Mouse (Mus musculus): ENCODE data around the gene Rbfox1. TPM values are rescaled to one million over a fixed set of nuclear protein-coding genes. Genes with fewer than 3 reads are reported as not detected.

The Rbfox1 gene
- polyA plus RNA-seq, 1 experiment from 2014 or later: 148 TPM

DNA sequence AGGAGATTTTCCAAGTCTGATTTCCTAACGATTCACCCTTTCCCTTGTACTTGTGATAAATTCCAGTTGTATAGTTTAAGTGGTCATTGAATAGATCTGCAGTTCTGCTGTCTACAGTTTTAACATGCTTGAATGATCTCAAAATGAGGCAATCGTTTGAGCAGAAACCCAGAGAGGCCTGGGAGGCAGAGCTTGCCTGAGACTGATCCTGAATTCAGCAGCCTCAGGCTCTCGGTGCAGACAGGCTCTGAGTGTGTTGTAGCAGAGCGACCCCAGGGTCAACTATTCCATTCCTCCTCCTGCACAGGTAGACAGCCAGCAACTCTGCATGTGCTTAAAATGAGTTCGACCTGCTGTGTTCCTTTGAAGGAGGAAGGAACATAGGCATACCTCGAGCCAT lies 1012.6 kb downstream of the Rbfox1 start:
- peaks cover 13% of the 10 kb centered on the region for H3K4me1 ChIP-seq (replicated peaks)
- H3K4me3 ChIP-seq: no peak overlapping the region
- no peak overlapping the region for H3K4me2 ChIP-seq
- peak overlapping the region; percentile 58; the same call in 1 of the 2 replicates for H3K27ac ChIP-seq
- no peaks in the 10 kb centered on the region for H3K36me3 ChIP-seq
- WGBS: 43% methylated on average over 6 of the region's 6 CpGs
- H3K9me3 ChIP-seq: no peaks in the 10 kb centered on the region
- ATAC-seq (ENCODE audit: low FRiP score): 0 out of 2 replicates have a peak, but pooled peaks have one; percentile 28
- no peak overlapping the region for H3K9ac ChIP-seq
- no peaks in the 10 kb centered on the region for H3K27me3 ChIP-seq

GRCm38 (mm10) chr16:6900006-6900405 lies 1014.9 kb downstream of the Rbfox1 start:
- WGBS: 75% methylated on average over 2 of the region's 2 CpGs
- H3K27ac ChIP-seq: no peak overlapping the region

DNA sequence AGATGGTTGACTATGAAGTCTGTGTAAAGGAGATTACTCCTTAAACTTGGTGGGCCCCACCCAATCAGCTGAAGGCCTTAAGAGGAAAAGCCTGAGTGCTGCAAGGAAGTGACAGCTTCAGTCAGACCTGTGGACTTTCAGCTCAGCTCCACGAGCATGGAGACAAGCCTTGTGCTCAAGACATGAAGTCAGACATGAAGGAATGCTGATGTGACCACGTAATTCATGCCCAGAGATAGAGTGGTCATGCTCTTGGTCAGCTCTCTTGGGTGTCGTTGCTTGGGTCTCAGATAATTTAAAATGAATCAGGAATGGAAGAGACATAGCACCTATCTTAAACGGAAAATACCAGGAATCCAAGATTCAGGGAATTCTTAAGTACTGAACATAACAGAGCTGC lies 1019.8 kb downstream of the Rbfox1 start:
- no peak overlapping the region for H3K4me2 ChIP-seq
- H3K9ac ChIP-seq: no peak overlapping the region
- no peak overlapping the region for H3K4me3 ChIP-seq
- no peak overlapping the region for H3K27ac ChIP-seq
- H3K4me1 ChIP-seq (replicated peaks): peaks cover 7% of the 10 kb centered on the region
- H3K36me3 ChIP-seq: no peaks in the 10 kb centered on the region
- no peaks in the 10 kb centered on the region for H3K9me3 ChIP-seq
- ATAC-seq (ENCODE audit: low FRiP score): no peak
- WGBS: 82% methylated on average over 4 of the region's 4 CpGs
- H3K27me3 ChIP-seq: no peaks in the 10 kb centered on the region

More at GRCm38 (mm10) chr16:6900006-6900405, 1014.9 kb downstream of the Rbfox1 start:
- no peak overlapping the region for H3K9ac ChIP-seq
- no peaks in the 10 kb centered on the region for H3K9me3 ChIP-seq
- no peak for ATAC-seq (ENCODE audit: low FRiP score)
- no peak overlapping the region for H3K4me2 ChIP-seq
- no peaks in the 10 kb centered on the region for H3K27me3 ChIP-seq
- no peak overlapping the region for H3K4me3 ChIP-seq
- H3K36me3 ChIP-seq: no peaks in the 10 kb centered on the region
- H3K4me1 ChIP-seq (replicated peaks): peaks cover 13% of the 10 kb centered on the region

DNA sequence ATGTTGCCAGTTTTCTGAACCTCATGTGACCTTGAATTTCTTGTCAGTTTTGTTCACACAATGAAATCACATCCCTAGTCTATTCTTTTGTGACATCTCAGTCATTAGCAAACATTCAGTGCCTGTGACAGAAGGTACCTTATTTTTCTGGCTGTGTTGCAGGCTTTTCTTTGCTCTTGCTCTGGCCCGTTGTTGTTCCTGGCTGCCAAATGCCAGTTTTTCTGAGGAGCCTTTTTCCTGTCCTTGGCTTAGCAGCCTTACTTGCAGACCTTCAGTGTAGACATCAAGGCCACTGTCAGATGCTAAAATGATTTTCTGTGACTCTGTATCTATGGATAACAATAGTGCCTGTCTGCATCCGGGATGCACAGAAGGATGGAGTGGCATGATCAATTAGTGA lies 1020.8 kb downstream of the Rbfox1 start:
- no peak overlapping the region for H3K4me2 ChIP-seq
- H3K9ac ChIP-seq: no peak overlapping the region
- H3K36me3 ChIP-seq: no peaks in the 10 kb centered on the region
- no peaks in the 10 kb centered on the region for H3K27me3 ChIP-seq
- H3K9me3 ChIP-seq: no peaks in the 10 kb centered on the region
- ATAC-seq (ENCODE audit: low FRiP score): no peak
- no peak overlapping the region for H3K4me3 ChIP-seq
- H3K4me1 ChIP-seq (replicated peaks): peaks cover 7% of the 10 kb centered on the region
- WGBS: 46% methylated on average over 2 of the region's 2 CpGs
- H3K27ac ChIP-seq: no peak overlapping the region

DNA sequence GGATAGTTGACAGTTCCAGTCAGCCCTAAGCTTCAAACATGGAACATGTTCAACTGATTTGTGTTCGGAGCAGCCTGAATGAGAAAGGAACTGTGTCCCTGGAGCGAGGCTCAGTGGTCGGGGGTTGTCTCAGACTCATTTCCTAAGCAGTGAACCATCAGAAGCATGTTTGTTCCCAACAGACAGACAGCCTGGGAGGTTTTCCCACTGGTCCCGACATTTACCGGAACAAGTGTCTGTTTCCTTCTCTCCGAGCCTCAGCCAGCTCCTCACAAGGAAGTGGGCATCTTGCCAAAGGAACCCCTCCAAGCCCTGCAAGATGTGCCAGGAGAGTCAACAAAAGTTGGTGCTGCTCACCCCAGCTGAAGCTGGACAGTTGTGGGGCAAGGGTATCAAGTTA lies 1022.4 kb downstream of the Rbfox1 start:
- Histone ChIP-seq H3K4me2 (no peak overlapping the region), H3K4me1 (replicated peaks) (peaks cover 7% of the 10 kb centered on the region), H3K9ac (no peak overlapping the region), H3K4me3 (no peak overlapping the region), H3K9me3 (no peaks in the 10 kb centered on the region), H3K27ac (no peak overlapping the region), H3K36me3 (no peaks in the 10 kb centered on the region), H3K27me3 (no peaks in the 10 kb centered on the region)
- no peak for ATAC-seq (ENCODE audit: low FRiP score)
- WGBS: 62% methylated on average over 6 of the region's 6 CpGs

DNA sequence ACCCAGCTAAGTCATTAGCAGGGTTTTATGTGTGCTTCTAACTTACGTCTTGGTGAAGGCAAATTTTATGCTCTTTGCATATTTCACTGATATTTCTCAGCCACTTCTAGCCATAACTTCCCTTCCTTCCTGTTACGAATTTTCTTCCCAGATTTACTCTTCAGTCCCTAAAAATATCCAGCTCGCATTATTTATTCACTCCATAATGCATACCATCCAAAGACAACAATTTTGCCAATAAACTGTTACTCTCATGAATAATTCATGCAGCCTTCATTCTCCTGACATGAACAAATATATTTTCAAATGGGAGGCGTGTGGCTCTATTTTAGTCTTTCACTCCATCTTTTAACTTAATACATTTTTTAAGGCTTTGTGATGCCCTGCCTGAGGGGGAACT lies 1029.4 kb downstream of the Rbfox1 start:
- ATAC-seq (ENCODE audit: low FRiP score): no peak
- H3K4me2 ChIP-seq: no peak overlapping the region
- no peaks in the 10 kb centered on the region for H3K27me3 ChIP-seq
- H3K36me3 ChIP-seq: no peaks in the 10 kb centered on the region
- H3K27ac ChIP-seq: no peak overlapping the region
- no peaks in the 10 kb centered on the region for H3K9me3 ChIP-seq
- 67% methylated on average over 4 of the region's 4 CpGs for WGBS
- H3K9ac ChIP-seq: no peak overlapping the region
- no peak overlapping the region for H3K4me3 ChIP-seq
- peaks cover 6% of the 10 kb centered on the region; the same call in 1 of the 2 replicates for H3K4me1 ChIP-seq (replicated peaks)

DNA sequence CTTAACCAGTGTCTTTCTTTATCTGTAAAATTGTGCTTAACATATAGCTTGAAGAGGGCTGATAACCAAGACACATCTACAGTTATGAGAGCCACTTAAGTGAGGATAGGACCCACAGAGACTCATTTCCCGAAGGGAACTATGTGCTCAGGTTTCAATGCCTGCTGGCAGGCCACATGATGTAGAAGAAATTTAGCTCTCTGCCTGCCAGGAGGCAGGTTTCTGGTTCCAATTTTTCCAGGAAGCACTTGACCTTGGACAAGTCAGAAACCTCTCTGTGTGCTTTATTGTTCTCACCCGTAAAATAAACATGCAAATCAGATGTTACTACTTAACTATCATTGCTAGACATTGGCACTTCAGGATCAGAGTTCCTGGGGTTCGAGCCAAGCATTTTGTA lies 1033.5 kb downstream of the Rbfox1 start:
- Histone ChIP-seq H3K27me3 (no peaks in the 10 kb centered on the region), H3K36me3 (no peaks in the 10 kb centered on the region), H3K9me3 (no peaks in the 10 kb centered on the region), H3K4me3 (no peak overlapping the region), H3K27ac (no peak overlapping the region), H3K4me2 (no peak overlapping the region), H3K9ac (no peak overlapping the region), H3K4me1 (replicated peaks) (peaks cover 9% of the 10 kb centered on the region; the same call in 1 of the 2 replicates)
- 57% methylated on average over 3 of the region's 3 CpGs for WGBS
- ATAC-seq (ENCODE audit: low FRiP score): no peak

GRCm38 (mm10) chr16:6919681-6920080 lies 1034.5 kb downstream of the Rbfox1 start:
- Histone ChIP-seq H3K4me2 (no peak overlapping the region), H3K27me3 (no peaks in the 10 kb centered on the region), H3K27ac (no peak overlapping the region), H3K9me3 (no peaks in the 10 kb centered on the region), H3K4me1 (replicated peaks) (peaks cover 9% of the 10 kb centered on the region; the same call in 1 of the 2 replicates), H3K36me3 (no peaks in the 10 kb centered on the region), H3K9ac (no peak overlapping the region), H3K4me3 (no peak overlapping the region)
- ATAC-seq (ENCODE audit: low FRiP score): no peak
- WGBS: 30% methylated on average over 5 of the region's 5 CpGs

DNA sequence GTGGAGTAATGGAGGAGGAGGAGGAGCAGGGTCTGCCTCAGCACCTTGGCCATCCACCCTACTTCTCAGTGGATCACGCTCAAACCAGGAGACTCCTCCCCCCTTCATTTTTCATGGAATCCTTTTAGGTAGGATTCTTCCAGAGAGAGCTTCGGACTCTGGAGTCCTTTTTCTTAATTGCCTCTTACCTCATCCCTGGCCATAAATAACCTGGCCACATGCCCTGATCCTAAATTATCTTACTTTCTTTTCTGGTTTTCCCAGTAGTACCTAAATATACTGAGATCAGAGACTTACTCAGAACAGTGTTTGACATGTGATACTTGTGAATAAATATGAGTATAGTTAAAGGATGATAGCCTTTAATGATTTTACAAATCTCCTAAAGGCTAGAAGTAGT lies 1042.5 kb downstream of the Rbfox1 start:
- Histone ChIP-seq H3K9ac (no peak overlapping the region), H3K27ac (no peak overlapping the region), H3K9me3 (no peaks in the 10 kb centered on the region), H3K4me1 (replicated peaks) (no peaks in the 10 kb centered on the region), H3K4me3 (no peak overlapping the region), H3K36me3 (no peaks in the 10 kb centered on the region), H3K4me2 (no peak overlapping the region), H3K27me3 (no peaks in the 10 kb centered on the region)
- ATAC-seq (ENCODE audit: low FRiP score): no peak
- 70% methylated on average over 2 of the region's 2 CpGs for WGBS

DNA sequence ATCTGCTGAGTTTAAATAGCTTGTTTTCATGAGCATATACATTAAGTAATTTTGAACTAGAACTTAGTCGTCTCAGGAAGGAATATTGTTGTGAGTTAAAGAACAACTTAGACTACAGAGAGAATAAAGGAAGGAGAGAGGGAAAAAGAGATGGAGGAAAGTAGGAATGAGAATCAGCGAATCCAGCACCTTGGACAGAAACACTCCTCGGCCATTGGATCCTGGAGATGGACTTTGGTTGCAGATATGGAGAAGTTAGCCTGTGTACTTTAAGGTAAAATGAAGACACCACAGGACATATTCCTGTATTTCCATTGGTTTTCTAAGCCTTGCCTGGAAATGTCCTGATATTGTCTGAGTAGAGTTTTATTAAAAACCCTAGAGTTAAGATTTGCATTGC lies 1045.6 kb downstream of the Rbfox1 start:
- 63% methylated on average over 3 of the region's 3 CpGs for WGBS
- Histone ChIP-seq H3K27ac (no peak overlapping the region), H3K27me3 (no peaks in the 10 kb centered on the region), H3K4me3 (no peak overlapping the region), H3K36me3 (no peaks in the 10 kb centered on the region), H3K9ac (no peak overlapping the region), H3K9me3 (no peaks in the 10 kb centered on the region), H3K4me1 (replicated peaks) (no peaks in the 10 kb centered on the region), H3K4me2 (no peak overlapping the region)
- ATAC-seq (ENCODE audit: low FRiP score): no peak

DNA sequence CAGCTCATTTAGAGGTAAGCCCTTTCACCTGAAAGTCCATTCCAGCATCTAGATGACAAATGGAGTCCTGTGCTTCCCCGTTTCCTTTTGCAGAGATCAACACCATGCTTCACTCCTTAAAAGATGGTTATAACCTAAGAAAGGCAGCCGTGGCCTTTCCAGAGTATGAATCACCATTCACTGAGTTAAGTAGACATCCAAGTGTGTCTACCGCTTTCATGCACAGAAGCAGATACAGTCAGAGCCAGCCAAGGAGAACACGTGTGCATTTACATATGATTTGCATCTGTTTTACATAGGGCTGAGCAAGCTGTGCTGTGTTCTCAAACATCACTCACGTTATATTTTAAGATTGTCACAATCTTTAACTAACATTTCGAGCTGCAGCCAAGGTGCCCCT lies 1061.0 kb downstream of the Rbfox1 start:
- ATAC-seq (ENCODE audit: low FRiP score): no peak
- WGBS: 67% methylated on average over 6 of the region's 6 CpGs
- Histone ChIP-seq H3K36me3 (no peaks in the 10 kb centered on the region), H3K9me3 (no peaks in the 10 kb centered on the region), H3K4me2 (no peak overlapping the region), H3K4me3 (no peak overlapping the region), H3K9ac (no peak overlapping the region), H3K4me1 (replicated peaks) (no peaks in the 10 kb centered on the region), H3K27ac (no peak overlapping the region), H3K27me3 (no peaks in the 10 kb centered on the region)

DNA sequence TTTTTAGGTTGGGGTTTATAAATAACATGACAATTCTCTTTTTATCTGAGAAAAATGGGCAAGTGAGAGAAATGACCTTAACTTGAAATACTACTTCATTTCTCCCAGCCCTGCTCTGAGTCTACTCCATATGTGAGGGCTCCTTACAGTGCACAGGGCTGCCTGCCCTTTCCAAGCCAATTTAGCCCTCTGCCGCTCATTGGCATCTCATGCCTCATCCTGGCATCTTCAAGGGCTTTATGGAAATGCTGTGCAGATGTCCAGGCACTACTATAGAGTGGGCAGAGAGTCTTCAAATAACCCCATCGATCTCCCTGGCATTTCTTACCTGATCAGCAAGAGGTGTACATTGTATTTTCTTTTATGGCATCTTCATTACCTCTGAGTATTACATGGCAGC lies 1064.5 kb downstream of the Rbfox1 start:
- Histone ChIP-seq H3K9ac (no peak overlapping the region), H3K4me2 (no peak overlapping the region), H3K9me3 (no peaks in the 10 kb centered on the region), H3K27ac (no peak overlapping the region), H3K36me3 (no peaks in the 10 kb centered on the region), H3K27me3 (no peaks in the 10 kb centered on the region), H3K4me3 (no peak overlapping the region), H3K4me1 (replicated peaks) (no peaks in the 10 kb centered on the region)
- ATAC-seq (ENCODE audit: low FRiP score): no peak
- 92% methylated on average over 2 of the region's 2 CpGs for WGBS

GRCm38 (mm10) chr16:6955102-6955675 lies 1070.0 kb downstream of the Rbfox1 start:
- no peak for ATAC-seq (ENCODE audit: low FRiP score)
- Histone ChIP-seq H3K4me3 (no peak overlapping the region), H3K4me1 (replicated peaks) (no peaks in the 10 kb centered on the region), H3K27me3 (peaks cover 18% of the 10 kb centered on the region), H3K27ac (no peak overlapping the region), H3K9ac (no peak overlapping the region), H3K9me3 (no peaks in the 10 kb centered on the region), H3K36me3 (no peaks in the 10 kb centered on the region), H3K4me2 (no peak overlapping the region)
- 81% methylated on average over 6 of the region's 6 CpGs for WGBS
